Mouse (Mus musculus): Measurements from ENCODE around the gene Cdc14b. TPM values are rescaled to one million over a fixed set of nuclear protein-coding genes. Genes with fewer than 3 reads are reported as not detected.
A peak's percentile ranks its signal among the peaks of the same experiment; 100 is the strongest.

Cdc14b gene
- polyA plus RNA-seq, 1 experiment, result 4.4 TPM

DNA sequence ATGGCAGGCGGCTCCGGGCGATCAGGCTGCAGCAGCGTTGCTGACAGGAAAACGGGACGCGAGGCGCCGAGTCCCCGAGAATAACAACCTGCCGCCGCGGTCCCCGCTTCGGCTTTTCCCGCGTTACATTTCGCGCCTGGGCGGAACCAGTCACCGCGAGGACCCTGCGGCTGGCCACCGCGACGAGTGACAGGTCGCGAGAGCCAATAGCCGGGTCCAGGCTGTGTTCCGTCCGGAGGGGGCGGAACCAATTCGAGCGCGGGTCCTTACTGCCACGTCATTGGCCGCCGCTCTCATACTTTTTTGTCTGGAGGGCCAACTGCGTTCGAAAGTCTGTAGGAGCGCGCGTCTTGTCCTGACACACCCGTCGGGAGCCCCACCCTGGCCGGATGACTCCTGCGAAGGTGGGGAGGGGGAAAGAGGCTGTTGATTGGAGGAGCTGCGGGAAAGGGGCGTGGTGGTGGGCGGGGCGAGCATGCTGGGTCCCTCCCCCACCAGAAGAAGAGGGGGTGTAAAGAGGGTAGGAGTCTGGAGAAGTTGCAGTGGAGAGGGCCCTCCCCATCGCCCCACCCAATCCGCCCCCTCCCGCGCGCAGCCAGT, 121.9 kb downstream of the Cdc14b start, which contains the start of gene Zfp367:
Gene Zfp367, minus strand, starts transcription at position 120 of the 600 bp plus-strand sequence.
- Histone ChIP-seq H3K79me2 (ENCODE audit: control insufficient read depth, insufficient read depth) (peaks cover 41% of the 10 kb centered on the region), H3K4me3 (peak within 1 kb of the TSS; percentile 37), H3K36me3 (ENCODE audit: control insufficient read depth, insufficient read depth) (no peaks in the 10 kb centered on the region), H3K27me3 (ENCODE audit: control insufficient read depth, insufficient read depth, insufficient read length) (no peaks in the 10 kb centered on the region), H3K4me2 (ENCODE audit: low read depth) (peak within 1 kb of the TSS; percentile 87), H3ac (ENCODE audit: control insufficient read depth, insufficient read length) (peak within 1 kb of the TSS; percentile 40)
- TF ChIP-seq MYOG (IDR thresholded peaks at IDR 0.05; ENCODE audit: control insufficient read depth in 1 of 3, insufficient read depth in 1 of 3, insufficient read length in 2 of 3, low read depth in 2 of 3) (peak in 1 of 3 experiments; percentile 4), USF1 (IDR thresholded peaks at IDR 0.05; ENCODE audit: low read depth) (no peak), POLR2AphosphoS2 (IDR thresholded peaks at IDR 0.05; ENCODE audit: insufficient read length, low read depth) (no peak), TCF3 (IDR thresholded peaks at IDR 0.05; ENCODE audit: insufficient read length, low read depth) (no peak), TCF12 (IDR thresholded peaks at IDR 0.05; ENCODE audit: insufficient read depth, poor library complexity, severe bottlenecking) (no peak), MYOD1 (IDR thresholded peaks at IDR 0.05; ENCODE audit: control insufficient read depth in 1 of 3, insufficient read length in 2 of 3, low read depth in 2 of 3) (no peak), REST (IDR thresholded peaks at IDR 0.05; ENCODE audit: insufficient read depth, insufficient read length) (no peak), SRF (IDR thresholded peaks at IDR 0.05; ENCODE audit: control insufficient read depth, insufficient read length, low read depth) (peak; percentile 8), POLR2A (IDR thresholded peaks at IDR 0.05; ENCODE audit: insufficient read length, low read depth) (peak; percentile 12), CEBPB (IDR thresholded peaks at IDR 0.05; ENCODE audit: insufficient read depth, poor library complexity, severe bottlenecking) (no peak), MAX (IDR thresholded peaks at IDR 0.05; ENCODE audit: low read depth) (no peak), E2F4 (IDR thresholded peaks at IDR 0.05; ENCODE audit: insufficient read depth) (peak; percentile 96)

DNA sequence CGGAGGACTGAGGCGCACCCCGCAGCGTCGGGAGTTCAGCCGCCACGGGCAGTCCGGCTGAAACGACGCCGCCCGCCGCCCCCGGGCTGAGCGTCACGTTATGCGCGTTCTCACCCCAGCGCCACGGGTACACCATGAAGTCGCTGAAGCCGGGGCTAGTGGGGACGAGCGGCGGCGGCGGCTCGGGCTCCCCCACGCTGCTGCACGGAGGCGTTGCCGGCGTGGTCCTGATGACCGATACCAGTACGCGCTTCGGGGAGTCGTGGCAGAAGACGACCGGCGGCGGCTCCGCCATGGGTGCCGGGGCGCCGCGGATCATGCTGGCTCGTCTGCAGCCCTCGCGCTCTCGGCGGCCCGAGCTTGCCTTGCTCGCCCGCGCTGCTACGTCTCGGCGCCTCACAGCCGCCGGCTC, 122.4 kb downstream of the Cdc14b start:
- Histone ChIP-seq H3K36me3 (ENCODE audit: control insufficient read depth, insufficient read depth) (no peaks in the 10 kb centered on the region), H3ac (ENCODE audit: control insufficient read depth, insufficient read length) (peak overlapping the region; percentile 40), H3K4me3 (peak overlapping the region; percentile 37), H3K4me2 (ENCODE audit: low read depth) (peak overlapping the region; percentile 54), H3K27me3 (ENCODE audit: control insufficient read depth, insufficient read depth, insufficient read length) (no peaks in the 10 kb centered on the region), H3K79me2 (ENCODE audit: control insufficient read depth, insufficient read depth) (peaks cover 46% of the 10 kb centered on the region)
- TF ChIP-seq SRF (IDR thresholded peaks at IDR 0.05; ENCODE audit: control insufficient read depth, insufficient read length, low read depth) (no peak), TCF12 (IDR thresholded peaks at IDR 0.05; ENCODE audit: insufficient read depth, poor library complexity, severe bottlenecking) (no peak), POLR2AphosphoS2 (IDR thresholded peaks at IDR 0.05; ENCODE audit: insufficient read length, low read depth) (no peak), POLR2A (IDR thresholded peaks at IDR 0.05; ENCODE audit: insufficient read length, low read depth) (no peak), MYOD1 (IDR thresholded peaks at IDR 0.05; ENCODE audit: control insufficient read depth in 1 of 3, insufficient read length in 2 of 3, low read depth in 2 of 3) (no peak), CEBPB (IDR thresholded peaks at IDR 0.05; ENCODE audit: insufficient read depth, poor library complexity, severe bottlenecking) (no peak), USF1 (IDR thresholded peaks at IDR 0.05; ENCODE audit: low read depth) (no peak), MAX (IDR thresholded peaks at IDR 0.05; ENCODE audit: low read depth) (no peak), TCF3 (IDR thresholded peaks at IDR 0.05; ENCODE audit: insufficient read length, low read depth) (no peak)

DNA sequence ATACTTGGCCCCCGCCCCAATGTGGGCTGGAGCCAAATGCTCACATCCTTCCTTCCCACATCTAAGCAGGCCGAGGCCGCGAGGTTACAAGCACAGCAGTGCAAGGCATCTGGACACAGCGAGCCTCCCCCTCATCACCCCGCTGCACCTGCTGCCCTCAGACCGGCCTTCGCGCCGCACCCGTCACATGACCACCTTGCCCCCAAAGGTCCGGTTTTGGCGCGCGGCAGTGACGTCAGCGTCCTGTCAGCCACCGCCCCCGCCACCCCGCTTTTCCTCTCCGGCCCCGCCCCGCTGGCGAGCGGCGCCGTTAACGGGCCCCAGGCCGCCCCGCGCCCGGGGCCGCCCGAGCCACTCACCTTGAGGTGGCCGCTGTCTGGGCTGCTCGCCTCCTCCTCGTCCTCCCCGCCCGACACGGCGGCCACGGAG, 122.8 kb downstream of the Cdc14b start:
- Histone ChIP-seq H3K4me3 (peak overlapping the region; percentile 37), H3K4me2 (ENCODE audit: low read depth) (peak overlapping the region; percentile 87), H3K27me3 (ENCODE audit: control insufficient read depth, insufficient read depth, insufficient read length) (no peaks in the 10 kb centered on the region), H3ac (ENCODE audit: control insufficient read depth, insufficient read length) (peak overlapping the region; percentile 40), H3K79me2 (ENCODE audit: control insufficient read depth, insufficient read depth) (peaks cover 50% of the 10 kb centered on the region), H3K36me3 (ENCODE audit: control insufficient read depth, insufficient read depth) (no peaks in the 10 kb centered on the region)
- TF ChIP-seq MYOG (IDR thresholded peaks at IDR 0.05; ENCODE audit: control insufficient read depth in 1 of 3, insufficient read depth in 1 of 3, insufficient read length in 2 of 3, low read depth in 2 of 3), result peak in 2 of 3 experiments; percentile 92 to 96
- TF ChIP-seq REST (IDR thresholded peaks at IDR 0.05; ENCODE audit: insufficient read depth, insufficient read length), result no peak
- TF ChIP-seq USF1 (IDR thresholded peaks at IDR 0.05; ENCODE audit: low read depth), result peak; percentile 86
- TF ChIP-seq SRF (IDR thresholded peaks at IDR 0.05; ENCODE audit: control insufficient read depth, insufficient read length, low read depth), result no peak
- peak; percentile 79 for TF ChIP-seq POLR2A (IDR thresholded peaks at IDR 0.05; ENCODE audit: insufficient read length, low read depth)
- TF ChIP-seq CEBPB (IDR thresholded peaks at IDR 0.05; ENCODE audit: insufficient read depth, poor library complexity, severe bottlenecking), result no peak
- TF ChIP-seq TCF3 (IDR thresholded peaks at IDR 0.05; ENCODE audit: insufficient read length, low read depth), result peak; percentile 82
- TF ChIP-seq TCF12 (IDR thresholded peaks at IDR 0.05; ENCODE audit: insufficient read depth, poor library complexity, severe bottlenecking), result peak; percentile 52
- TF ChIP-seq MAX (IDR thresholded peaks at IDR 0.05; ENCODE audit: low read depth), result no peak
- TF ChIP-seq POLR2AphosphoS2 (IDR thresholded peaks at IDR 0.05; ENCODE audit: insufficient read length, low read depth), result peak; percentile 77
- peak; percentile 53 for TF ChIP-seq E2F4 (IDR thresholded peaks at IDR 0.05; ENCODE audit: insufficient read depth)
- peak in 2 of 3 experiments; percentile 92 to 99 for TF ChIP-seq MYOD1 (IDR thresholded peaks at IDR 0.05; ENCODE audit: control insufficient read depth in 1 of 3, insufficient read length in 2 of 3, low read depth in 2 of 3)

DNA sequence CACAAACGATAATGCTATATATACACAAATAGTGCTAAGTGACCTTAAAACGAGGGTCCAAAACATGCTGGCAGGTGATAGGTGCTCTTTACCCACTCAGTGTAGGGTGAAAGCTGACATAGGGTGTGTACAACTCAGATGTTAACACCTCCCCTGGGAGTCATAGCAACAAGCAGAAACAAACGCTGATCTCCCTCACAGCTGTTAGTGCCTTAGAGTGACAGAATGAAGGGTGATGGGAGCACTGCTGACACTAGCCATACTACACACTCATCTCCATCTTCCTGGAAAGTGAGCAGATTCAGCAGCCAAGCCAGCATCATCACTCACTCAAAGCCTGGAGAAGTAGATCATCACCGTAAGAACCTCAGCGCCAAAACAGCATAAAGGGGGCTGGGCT, 125.0 kb downstream of the Cdc14b start:
- H3K79me2 ChIP-seq (ENCODE audit: control insufficient read depth, insufficient read depth), result peaks cover 61% of the 10 kb centered on the region
- TF ChIP-seq MYOG (IDR thresholded peaks at IDR 0.05; ENCODE audit: control insufficient read depth in 1 of 3, insufficient read depth in 1 of 3, insufficient read length in 2 of 3, low read depth in 2 of 3), result no peak
- peak; percentile 30 to 84 (median 48) for TF ChIP-seq MYOD1 (IDR thresholded peaks at IDR 0.05; ENCODE audit: control insufficient read depth in 1 of 3, insufficient read length in 2 of 3, low read depth in 2 of 3)
- no peak for TF ChIP-seq POLR2AphosphoS2 (IDR thresholded peaks at IDR 0.05; ENCODE audit: insufficient read length, low read depth)
- no peak overlapping the region for H3K4me3 ChIP-seq
- H3K4me2 ChIP-seq (ENCODE audit: low read depth), result no peak overlapping the region
- H3ac ChIP-seq (ENCODE audit: control insufficient read depth, insufficient read length), result no peak overlapping the region
- no peaks in the 10 kb centered on the region for H3K27me3 ChIP-seq (ENCODE audit: control insufficient read depth, insufficient read depth, insufficient read length)
- H3K36me3 ChIP-seq (ENCODE audit: control insufficient read depth, insufficient read depth), result no peaks in the 10 kb centered on the region

Other genes starting within 250 kb of the Cdc14b start
- not detected for gene Hsd17b3, start 186.1 kb downstream of the Cdc14b start, polyA plus RNA-seq (2012; fragmentation: generic; extraction: Trizol)
- gene Slc35d2, start 145.9 kb downstream of the Cdc14b start, polyA plus RNA-seq (2012; fragmentation: generic; extraction: Trizol), result 2.5 TPM
- gene Zfp367, start 122.1 kb downstream of the Cdc14b start, polyA plus RNA-seq (2012; fragmentation: generic; extraction: Trizol), result 3.0 TPM
- 32.5 TPM for gene Habp4, start 113.5 kb downstream of the Cdc14b start, polyA plus RNA-seq (2012; fragmentation: generic; extraction: Trizol)
- gene Aaed1, start 37.4 kb upstream of the Cdc14b start, polyA plus RNA-seq (2012; fragmentation: generic; extraction: Trizol), result 12.1 TPM
- gene Ctsl, start 95.6 kb upstream of the Cdc14b start, polyA plus RNA-seq (2012; fragmentation: generic; extraction: Trizol), result 778 TPM
- 11.4 TPM for gene Cdk20, start 157.0 kb upstream of the Cdc14b start, polyA plus RNA-seq (2012; fragmentation: generic; extraction: Trizol)
- not detected for gene Fam240b, start 222.5 kb upstream of the Cdc14b start, polyA plus RNA-seq (2012; fragmentation: generic; extraction: Trizol)